Mouse (Mus musculus) liver, adult (tissue): ENCODE results near the gene Pitpnc1.

Experiments used
- GATA4 ChIP-seq: IDR thresholded peaks from 2 replicates; pipeline ENCODE4 v1.6.1; 2014; ENCODE audit warnings: mild to moderate bottlenecking, low read length; ENCODE audit not compliant: insufficient replicate concordance

Pitpnc1 gene

GRCm38 (mm10) chr11:107251460-107251859 lies 219.0 kb downstream of the Pitpnc1 start:
- no peak for TF ChIP-seq GATA4

GRCm38 (mm10) chr11:107250882-107251281 lies 219.6 kb downstream of the Pitpnc1 start:
- no peak for TF ChIP-seq GATA4

- TF ChIP-seq GATA4: no peak
Measured at GRCm38 (mm10) chr11:107248753-107249152, 221.7 kb downstream of the Pitpnc1 start.

GRCm38 (mm10) chr11:107245657-107246056 lies 224.8 kb downstream of the Pitpnc1 start:
- no peak for TF ChIP-seq GATA4

- no peak for TF ChIP-seq GATA4
Measured at GRCm38 (mm10) chr11:107243126-107243525, 227.4 kb downstream of the Pitpnc1 start.

GRCm38 (mm10) chr11:107241678-107242077 lies 228.8 kb downstream of the Pitpnc1 start:
- no peak for TF ChIP-seq GATA4

- no peak for TF ChIP-seq GATA4
Measured at GRCm38 (mm10) chr11:107238506-107238905, 232.0 kb downstream of the Pitpnc1 start.

- TF ChIP-seq GATA4: no peak
Measured at GRCm38 (mm10) chr11:107237532-107237931, 233.0 kb downstream of the Pitpnc1 start.

GRCm38 (mm10) chr11:107233252-107233890 lies 237.1 kb downstream of the Pitpnc1 start:
- TF ChIP-seq GATA4: no peak

- no peak for TF ChIP-seq GATA4
Measured at GRCm38 (mm10) chr11:107230128-107230527, 240.4 kb downstream of the Pitpnc1 start.

GRCm38 (mm10) chr11:107226431-107226830 lies 244.1 kb downstream of the Pitpnc1 start:
- peak; percentile 12; the same call in 1 of the 2 replicates for TF ChIP-seq GATA4

GRCm38 (mm10) chr11:107226013-107226412 lies 244.5 kb downstream of the Pitpnc1 start:
- TF ChIP-seq GATA4: no peak

- no peak for TF ChIP-seq GATA4
Measured at GRCm38 (mm10) chr11:107225301-107225700, 245.2 kb downstream of the Pitpnc1 start.

- TF ChIP-seq GATA4: no peak
Measured at GRCm38 (mm10) chr11:107223667-107224214, 246.8 kb downstream of the Pitpnc1 start.

- TF ChIP-seq GATA4: no peak
Measured at GRCm38 (mm10) chr11:107223169-107223561, 247.3 kb downstream of the Pitpnc1 start.

GRCm38 (mm10) chr11:107222531-107223168 lies 247.8 kb downstream of the Pitpnc1 start:
- TF ChIP-seq GATA4: no peak
